Mouse (Mus musculus) kidney, embryonic 14.5 days (tissue): Measurements from ENCODE around the gene Olfr1495. TPM values are rescaled to one million over a fixed set of nuclear protein-coding genes. Genes with fewer than 3 reads are reported as not detected.

Experiments
- ATAC-seq: fragments of 200-750 bp; cut with Nextera tagmentation; 2 replicates; pipeline ENCODE4 v1.8.0; 2017; ENCODE audit warnings: moderate number of reproducible peaks, mild to moderate bottlenecking, moderate TSS enrichment, moderate library complexity; ENCODE audit not compliant: low FRiP score, low TSS enrichment
- H3K27ac ChIP-seq: fragments of 300-500 bp; sonication (generic); 2 replicates; pipeline ENCODE4 v1.5.1; 2014; ENCODE audit warnings: low read depth, mild to moderate bottlenecking, low read length, moderate library complexity, mixed read lengths
- H3K27me3 ChIP-seq: fragments of 300-500 bp; sonication (generic); 2 replicates; pipeline ENCODE4 v1.6.1; 2014; ENCODE audit warnings: mild to moderate bottlenecking, low read length; ENCODE audit not compliant: control insufficient read depth, insufficient read depth
- H3K36me3 ChIP-seq: fragments of 300-500 bp; sonication (generic); 2 replicates; pipeline ENCODE4 v1.6.1; 2014; ENCODE audit warnings: low read length, mixed read lengths; ENCODE audit not compliant: control insufficient read depth, insufficient read depth
- H3K4me1 ChIP-seq: fragments of 300-500 bp; sonication (generic); 2 replicates; pipeline ENCODE4 v1.6.1; 2014; ENCODE audit warnings: low read length, mixed read lengths; ENCODE audit not compliant: control insufficient read depth, insufficient read depth
- H3K4me2 ChIP-seq: fragments of 300-500 bp; sonication (generic); replicated peaks from 2 replicates; pipeline ENCODE4 v1.6.1; 2014; ENCODE audit warnings: low read depth, mild to moderate bottlenecking, low read length
- H3K4me3 ChIP-seq: fragments of 300-500 bp; sonication (generic); 2 replicates; pipeline ENCODE4 v1.5.1; 2014; ENCODE audit warnings: mild to moderate bottlenecking, low read length
- H3K9ac ChIP-seq: fragments of 300-500 bp; sonication (generic); 2 replicates; pipeline ENCODE4 v1.6.1; 2014; ENCODE audit warnings: low read depth, mild to moderate bottlenecking, low read length, moderate library complexity
- H3K9me3 ChIP-seq: fragments of 300-500 bp; sonication (generic); 2 replicates; pipeline ENCODE4 v1.6.1; 2016; ENCODE audit warnings: low read length; ENCODE audit not compliant: control insufficient read depth
- WGBS: fragments of 180-500 bp; shearing (Covaris S2); extraction: QIAGEN DNeasy Blood & Tissue Kit; methylation state at CpG from one replicate; pipeline ENCODE4 v1.1.7; 2014; 5-methylcytosine and 5-hydroxymethylcytosine counted together
- polyA plus RNA-seq: library from polyadenylated mRNA; unstranded; fragments of >200 nt; fragmentation: Nextera tagmentation; extraction: Ambion mirVana; gene quantifications from 2 replicates; pipeline ENCODE4 v1.2.1, GENCODE M21; 2014

Gene Olfr1495
- polyA plus RNA-seq, 1 experiment from 2014 or later, result not detected

DNA sequence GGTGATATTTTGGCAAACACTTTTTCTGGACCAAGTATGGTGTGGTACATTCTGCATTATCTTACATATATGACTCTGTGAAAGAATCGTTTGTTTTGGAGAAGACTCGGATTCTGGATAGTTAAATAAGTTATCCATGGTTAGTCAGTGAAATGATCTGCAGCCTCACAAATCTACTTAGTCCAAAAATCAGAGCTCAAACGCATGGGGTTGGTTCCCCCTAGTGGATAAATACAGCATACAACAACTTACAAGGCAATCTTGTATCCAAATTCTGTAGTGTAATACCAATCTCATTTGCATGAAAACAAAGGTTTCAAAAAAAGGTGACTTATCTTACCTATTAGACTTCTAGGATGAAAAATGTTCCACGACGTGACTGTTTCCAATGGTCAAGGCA lies 54.4 kb downstream of the Olfr1495 start:
- no peak for ATAC-seq
- H3K27me3 ChIP-seq, result no peaks in the 10 kb centered on the region
- H3K9me3 ChIP-seq, result no peaks in the 10 kb centered on the region
- H3K4me2 ChIP-seq, result no peak overlapping the region
- no peaks in the 10 kb centered on the region for H3K4me1 ChIP-seq
- H3K36me3 ChIP-seq, result no peaks in the 10 kb centered on the region
- no peak overlapping the region for H3K27ac ChIP-seq
- WGBS, result 34% methylated on average over 5 of the region's 5 CpGs
- no peak overlapping the region for H3K4me3 ChIP-seq
- H3K9ac ChIP-seq, result no peak overlapping the region

DNA sequence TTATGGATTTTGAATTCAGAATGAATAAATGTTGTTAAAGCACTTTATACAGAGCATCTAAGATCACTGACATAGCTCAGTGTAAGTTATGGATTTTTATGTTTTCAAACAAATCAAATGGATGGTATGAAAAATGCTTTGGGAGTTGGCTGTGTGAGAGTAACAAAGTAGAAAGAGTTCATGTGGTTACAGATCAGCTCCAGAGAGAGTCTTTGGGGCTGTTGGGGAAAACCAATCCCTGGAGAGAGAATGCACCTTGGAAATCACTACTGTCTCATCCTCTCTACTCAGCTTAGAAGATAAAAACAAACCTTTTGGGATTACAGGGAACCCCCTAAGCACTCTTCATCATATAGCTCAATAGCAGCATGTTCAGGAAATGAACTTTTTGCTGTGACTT lies 54.9 kb downstream of the Olfr1495 start, which contains the start of gene Olfr1499:
Olfr1499 (minus strand) TSS at position 101 of the 400 bp plus-strand sequence.
- no peaks in the 10 kb centered on the region for H3K4me1 ChIP-seq
- no peaks in the 10 kb centered on the region for H3K36me3 ChIP-seq
- no peak within 1 kb of the TSS for H3K4me2 ChIP-seq
- no peak within 1 kb of the TSS for H3K9ac ChIP-seq
- H3K4me3 ChIP-seq, result no peak within 1 kb of the TSS
- no peak for ATAC-seq
- H3K27ac ChIP-seq, result no peak within 1 kb of the TSS
- no peaks in the 10 kb centered on the region for H3K9me3 ChIP-seq
- H3K27me3 ChIP-seq, result no peaks in the 10 kb centered on the region

Other genes starting within 250 kb of the Olfr1495 start
- gene Olfr1480, start 236.7 kb upstream of the Olfr1495 start, polyA plus RNA-seq, result not detected in 2 replicates
- gene Olfr1484, start 181.1 kb upstream of the Olfr1495 start, polyA plus RNA-seq, result not detected in 2 replicates
- not detected in 2 replicates for gene Olfr1487, start 147.2 kb upstream of the Olfr1495 start, polyA plus RNA-seq
- gene Olfr1489, start 133.0 kb upstream of the Olfr1495 start, polyA plus RNA-seq, result not detected in 2 replicates
- not detected in 2 replicates for gene Olfr1490, start 113.5 kb upstream of the Olfr1495 start, polyA plus RNA-seq
- not detected in 2 replicates for gene Olfr1491, start 67.3 kb upstream of the Olfr1495 start, polyA plus RNA-seq
- gene Olfr1493-ps1, start 41.3 kb upstream of the Olfr1495 start, polyA plus RNA-seq, result not detected in 2 replicates
- gene Olfr1494, start 24.9 kb upstream of the Olfr1495 start, polyA plus RNA-seq, result not detected in 2 replicates
- gene Olfr1496, start 13.3 kb downstream of the Olfr1495 start, polyA plus RNA-seq, result not detected in 2 replicates
- not detected in 2 replicates for gene Olfr1497, start 33.6 kb downstream of the Olfr1495 start, polyA plus RNA-seq
- not detected in 2 replicates for gene Olfr1499, start 54.8 kb downstream of the Olfr1495 start, polyA plus RNA-seq
- gene Olfr1500, start 65.9 kb downstream of the Olfr1495 start, polyA plus RNA-seq, result not detected in 2 replicates
- gene Olfr1501, start 86.1 kb downstream of the Olfr1495 start, polyA plus RNA-seq, result not detected in 2 replicates
- not detected in 2 replicates for gene Olfr1502, start 97.2 kb downstream of the Olfr1495 start, polyA plus RNA-seq
- not detected in 2 replicates for gene Olfr1504, start 133.3 kb downstream of the Olfr1495 start, polyA plus RNA-seq
- gene Olfr1505, start 148.9 kb downstream of the Olfr1495 start, polyA plus RNA-seq, result not detected in 2 replicates